Mouse (Mus musculus) small intestine, adult 2 months (tissue): Measurements from ENCODE around the gene Efnb2. TPM values are rescaled to one million over a fixed set of nuclear protein-coding genes. Genes with fewer than 3 reads are reported as not detected.

ENCODE experiments used
- H3K27ac ChIP-seq: fragments of 200-500 bp; 2 replicates; pipeline ENCODE4 v1.5.1; 2012; ENCODE audit warnings: low read depth, low read length, control low read depth, inconsistent platforms; ENCODE audit not compliant: insufficient read depth
- H3K27me3 ChIP-seq: fragments of 200-500 bp; 2 replicates; pipeline ENCODE4 v1.6.1; 2012; ENCODE audit warnings: mild to moderate bottlenecking, moderate library complexity, low read length, inconsistent platforms; ENCODE audit not compliant: control insufficient read depth, insufficient read depth
- H3K36me3 ChIP-seq: fragments of 200-500 bp; 2 replicates; pipeline ENCODE4 v1.6.1; 2012; ENCODE audit warnings: mild to moderate bottlenecking, low read length, control low read depth, inconsistent platforms; ENCODE audit not compliant: control insufficient read depth, insufficient read depth
- H3K4me1 ChIP-seq: fragments of 200-500 bp; 2 replicates; pipeline ENCODE4 v1.6.1; 2012; ENCODE audit warnings: low read length, inconsistent platforms, mixed read lengths; ENCODE audit not compliant: control insufficient read depth, insufficient read depth, insufficient read length
- H3K4me3 ChIP-seq: fragments of 200-500 bp; 2 replicates; pipeline ENCODE4 v1.5.1; 2012; ENCODE audit warnings: low read depth, mild to moderate bottlenecking, control low read depth, inconsistent platforms, low read length, moderate library complexity
- CTCF ChIP-seq: fragments of 200-500 bp; IDR thresholded peaks from 2 replicates; pipeline ENCODE4 v1.5.1; 2012; ENCODE audit warnings: low read depth, mild to moderate bottlenecking, control low read depth, inconsistent platforms, low read length, moderate library complexity, mixed read lengths; ENCODE audit not compliant: insufficient replicate concordance, insufficient read length; ENCODE audit errors: extremely low read depth
- POLR2A ChIP-seq: fragments of 200-500 bp; IDR thresholded peaks from 2 replicates; pipeline ENCODE4 v1.6.1; 2012; ENCODE audit warnings: low read depth, mild to moderate bottlenecking, control low read depth, inconsistent platforms, low read length, moderate library complexity
- WGBS: fragments of 180-500 bp; shearing (Covaris S2); methylation state at CpG from one replicate; pipeline ENCODE4 v1.1.7; 2018; 5-methylcytosine and 5-hydroxymethylcytosine counted together
- polyA plus RNA-seq: library from polyadenylated mRNA; depleted of rRNA; stranded (reverse); fragments of >200 nt; gene quantifications from 2 replicates; pipeline ENCODE4 v1.2.3, GENCODE M21; 2012

Gene Efnb2
- polyA plus RNA-seq, 1 experiment = 77.8 TPM

- 91% methylated on average over 11 of the region's 11 CpGs for WGBS
These were observed 83.2 kb downstream of the Efnb2 start for GRCm38 (mm10) chr8:8577770-8578303.

DNA sequence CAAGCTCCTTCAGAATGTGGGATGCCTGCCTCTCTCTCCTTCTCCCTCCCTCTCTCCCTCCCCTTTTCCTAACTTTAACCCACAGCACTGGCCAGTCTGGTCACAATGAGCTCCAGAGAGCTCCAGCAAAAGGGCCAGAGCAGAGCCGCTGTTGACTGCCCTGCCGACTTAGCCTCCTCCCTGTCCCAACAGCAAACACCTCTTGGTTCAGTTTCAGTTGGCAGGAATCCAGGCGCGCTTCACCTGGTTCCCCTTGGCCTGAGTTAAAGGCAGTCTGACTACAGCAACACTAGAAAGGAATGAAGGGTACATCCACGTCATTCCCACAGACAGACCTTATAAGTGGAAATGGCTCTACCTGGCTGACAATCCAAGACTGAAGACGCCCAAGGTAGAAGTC, 84.2 kb downstream of the Efnb2 start:
- TF ChIP-seq CTCF (no peak), POLR2A (no peak)
- 30% methylated on average over 6 of the region's 6 CpGs for WGBS
- no peak overlapping the region for H3K4me3 ChIP-seq

More at GRCm38 (mm10) chr8:8577770-8578303, 83.2 kb downstream of the Efnb2 start:
- Histone ChIP-seq H3K4me3 (no peak overlapping the region), H3K4me1 (peaks cover 9% of the 10 kb centered on the region; the same call in 1 of the 2 replicates), H3K27ac (no peak overlapping the region), H3K27me3 (no peaks in the 10 kb centered on the region), H3K36me3 (no peaks in the 10 kb centered on the region)
- TF ChIP-seq CTCF (no peak), POLR2A (no peak)

DNA sequence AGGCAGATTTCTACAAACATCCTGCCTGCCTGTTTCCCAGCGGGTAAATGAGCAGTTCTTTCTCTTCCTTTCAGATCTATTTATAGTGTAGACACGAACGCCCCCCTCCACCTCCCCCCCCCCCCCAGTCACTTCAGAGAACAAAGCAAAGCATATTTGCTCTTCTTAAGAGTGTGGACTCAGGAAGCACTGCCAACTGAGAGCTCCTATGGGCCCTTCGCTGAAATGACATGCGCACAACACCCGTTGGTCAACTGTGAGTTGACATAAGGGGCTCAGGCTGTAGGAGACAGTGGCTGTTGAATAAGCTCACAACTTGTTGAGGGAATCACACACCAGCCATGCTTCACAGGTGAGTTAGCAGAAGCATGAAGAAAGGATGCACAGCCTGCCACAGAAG, 84.8 kb downstream of the Efnb2 start:
- Histone ChIP-seq H3K4me3 (no peak overlapping the region), H3K27me3 (no peaks in the 10 kb centered on the region), H3K27ac (no peak overlapping the region), H3K4me1 (peaks cover 9% of the 10 kb centered on the region; the same call in 1 of the 2 replicates), H3K36me3 (no peaks in the 10 kb centered on the region)
- TF ChIP-seq POLR2A (no peak), CTCF (no peak)
- 52% methylated on average over 6 of the region's 6 CpGs for WGBS

More for the DNA sequence above, 84.2 kb downstream of the Efnb2 start:
- no peak overlapping the region for H3K27ac ChIP-seq
- H3K4me1 ChIP-seq = peaks cover 9% of the 10 kb centered on the region; the same call in 1 of the 2 replicates
- no peaks in the 10 kb centered on the region for H3K36me3 ChIP-seq
- no peaks in the 10 kb centered on the region for H3K27me3 ChIP-seq

DNA sequence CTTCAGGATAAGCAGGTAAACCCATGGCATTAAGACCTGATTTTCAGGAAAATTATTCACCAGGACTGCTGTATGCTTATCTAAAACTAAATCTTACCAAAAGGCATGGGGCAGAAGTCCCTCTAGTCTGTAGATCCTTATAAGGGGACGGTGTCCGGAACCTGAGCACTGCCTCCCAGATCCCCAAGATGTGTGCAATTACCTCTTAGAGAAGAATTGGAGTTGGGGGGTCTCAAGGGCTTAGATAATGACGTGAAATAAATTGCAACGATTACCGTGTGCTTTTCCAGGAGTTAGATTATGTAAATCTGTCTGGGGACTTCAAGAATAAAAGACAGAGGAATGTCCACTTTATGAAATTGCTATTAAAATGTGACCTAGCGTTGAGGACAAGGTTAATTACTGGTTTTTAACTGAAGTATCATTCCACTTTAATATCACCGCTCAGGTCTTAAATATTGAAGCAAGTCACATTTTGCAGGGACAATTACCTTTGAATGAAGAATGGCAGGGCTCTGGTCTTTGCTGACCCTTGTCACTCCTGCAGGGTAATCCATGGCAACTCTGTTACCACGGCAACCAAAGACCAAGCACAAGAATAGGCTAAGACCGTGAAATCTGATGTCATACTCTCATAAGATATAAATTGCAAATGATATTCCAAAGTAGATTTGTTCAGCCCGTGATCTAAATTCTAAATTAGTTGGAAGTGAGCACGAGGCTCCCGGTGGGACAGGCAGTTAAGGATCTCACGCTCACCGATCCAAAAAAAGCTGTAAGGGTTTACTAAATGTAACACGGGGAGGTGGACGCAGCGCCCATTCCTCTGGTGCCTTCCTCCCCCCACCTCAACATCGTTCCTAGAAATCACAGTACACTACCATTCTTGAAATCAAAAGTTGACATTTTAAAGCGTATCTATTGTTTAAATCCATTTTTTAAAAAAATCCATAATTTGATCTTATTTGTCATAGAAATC, 86.2 kb downstream of the Efnb2 start:
- 90% methylated on average over 19 of the region's 19 CpGs for WGBS
- Histone ChIP-seq H3K36me3 (no peaks in the 10 kb centered on the region), H3K27ac (no peak overlapping the region), H3K27me3 (no peaks in the 10 kb centered on the region), H3K4me1 (peaks cover 9% of the 10 kb centered on the region; the same call in 1 of the 2 replicates), H3K4me3 (no peak overlapping the region)
- TF ChIP-seq CTCF = no peak
- no peak for TF ChIP-seq POLR2A

DNA sequence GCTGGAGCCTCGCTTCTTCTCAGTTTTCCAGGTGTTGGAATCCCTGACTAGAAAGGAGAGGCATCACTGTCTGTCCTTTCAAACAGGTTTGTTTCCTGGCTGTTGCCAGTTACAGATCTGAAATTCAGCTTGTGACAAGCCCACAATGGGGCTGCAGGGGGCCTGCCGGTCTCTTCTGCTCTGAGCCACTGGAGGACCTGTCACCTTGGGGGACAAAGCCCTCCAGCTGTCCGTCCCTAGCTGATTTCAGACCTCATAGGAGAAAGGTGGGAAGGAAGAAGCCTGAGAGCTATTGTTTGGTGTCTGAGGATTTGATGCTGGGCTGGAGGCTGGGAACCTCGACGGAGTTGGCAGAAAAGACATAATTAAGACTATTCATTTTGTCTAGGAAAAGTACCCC, 88.8 kb downstream of the Efnb2 start:
- no peak for TF ChIP-seq POLR2A
- TF ChIP-seq CTCF = no peak
- no peaks in the 10 kb centered on the region for H3K27me3 ChIP-seq
- H3K4me3 ChIP-seq = no peak overlapping the region
- WGBS = 67% methylated on average over 5 of the region's 5 CpGs
- no peak overlapping the region for H3K27ac ChIP-seq
- H3K4me1 ChIP-seq = peaks cover 13% of the 10 kb centered on the region; the same call in 1 of the 2 replicates
- H3K36me3 ChIP-seq = no peaks in the 10 kb centered on the region

DNA sequence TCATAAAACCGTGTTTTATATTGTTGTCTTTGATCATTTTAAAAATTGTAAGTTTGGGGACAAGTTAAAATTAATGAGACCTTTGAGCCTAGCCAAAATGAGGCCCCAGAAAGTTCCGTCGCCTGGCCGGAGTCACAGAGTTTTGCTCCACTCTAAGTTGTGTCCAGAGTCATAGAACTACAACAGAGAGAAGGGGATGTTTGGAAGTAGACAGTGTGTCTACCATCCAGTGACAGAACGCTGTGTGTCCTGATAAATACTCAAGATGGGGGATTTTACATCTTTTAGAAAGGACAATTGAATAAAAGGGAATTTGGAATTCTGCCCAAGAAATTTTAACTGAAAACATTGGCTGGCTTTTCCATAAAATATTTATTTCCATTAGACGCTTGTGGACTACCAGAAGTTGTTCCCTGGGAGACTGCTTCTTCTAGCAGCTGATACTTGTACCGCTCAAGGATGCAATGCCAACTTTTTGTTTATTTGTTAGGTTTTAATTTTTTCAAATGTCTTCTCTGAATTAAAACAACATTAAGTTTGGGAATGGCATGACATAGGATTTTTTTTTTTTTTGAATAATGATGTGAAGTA, 89.3 kb downstream of the Efnb2 start:
- WGBS = 88% methylated on average over 7 of the region's 7 CpGs
- peaks cover 9% of the 10 kb centered on the region; the same call in 1 of the 2 replicates for H3K4me1 ChIP-seq
- TF ChIP-seq POLR2A = no peak
- no peak for TF ChIP-seq CTCF
- no peak overlapping the region for H3K4me3 ChIP-seq
- H3K27ac ChIP-seq = no peak overlapping the region
- no peaks in the 10 kb centered on the region for H3K27me3 ChIP-seq
- H3K36me3 ChIP-seq = no peaks in the 10 kb centered on the region

- Histone ChIP-seq H3K27ac (no peak overlapping the region), H3K36me3 (no peaks in the 10 kb centered on the region), H3K4me3 (no peak overlapping the region), H3K27me3 (no peaks in the 10 kb centered on the region), H3K4me1 (peaks cover 4% of the 10 kb centered on the region; the same call in 1 of the 2 replicates)
- TF ChIP-seq POLR2A = no peak
- no peak for TF ChIP-seq CTCF
- WGBS = 42% methylated on average over 10 of the region's 10 CpGs
These were observed 91.8 kb downstream of the Efnb2 start for GRCm38 (mm10) chr8:8569280-8569679.
